Mouse (Mus musculus): ENCODE measurements around the gene Gak.

The Gak gene

GRCm38 (mm10) chr5:108629634-108630483 is at the start of gene Gak, which contains the start of gene Tmem175:
TSS of gene Gak (minus strand) at chr5:108629755.
TSS of gene Tmem175 (plus strand) at chr5:108629770.
- peak; percentile 87 for DNase-seq (ENCODE audit: low spot score)

- no peak for DNase-seq (ENCODE audit: low spot score)
Observed at GRCm38 (mm10) chr5:108678296-108678854, 48.8 kb upstream of the Gak start.

GRCm38 (mm10) chr5:108677605-108678295 is 48.2 kb upstream of the Gak start:
- DNase-seq (ENCODE audit: low spot score) = peak; percentile 77

- no peak for DNase-seq (ENCODE audit: low spot score)
Observed at GRCm38 (mm10) chr5:108676772-108677498, 47.4 kb upstream of the Gak start.

GRCm38 (mm10) chr5:108675251-108675816 is 45.8 kb upstream of the Gak start, which contains the start of gene Slc26a1:
TSS of gene Slc26a1 (minus strand) at chr5:108675569.
- no peak for DNase-seq (ENCODE audit: low spot score)

GRCm38 (mm10) chr5:108674624-108675023 is 45.1 kb upstream of the Gak start:
- DNase-seq (ENCODE audit: low spot score) = no peak

GRCm38 (mm10) chr5:108671757-108672156 is 42.2 kb upstream of the Gak start:
- DNase-seq (ENCODE audit: low spot score) = no peak

GRCm38 (mm10) chr5:108670785-108671184 is 41.2 kb upstream of the Gak start:
- no peak for DNase-seq (ENCODE audit: low spot score)

- no peak for DNase-seq (ENCODE audit: low spot score)
Observed at GRCm38 (mm10) chr5:108669986-108670385, 40.4 kb upstream of the Gak start.

GRCm38 (mm10) chr5:108668977-108669936 is 39.7 kb upstream of the Gak start, which contains the start of gene Dgkq:
TSS of gene Dgkq (minus strand) at chr5:108669672.
- DNase-seq (ENCODE audit: low spot score) = peak; percentile 89

GRCm38 (mm10) chr5:108668387-108668932 is 38.9 kb upstream of the Gak start:
- no peak for DNase-seq (ENCODE audit: low spot score)

GRCm38 (mm10) chr5:108667370-108667769 is 37.8 kb upstream of the Gak start:
- DNase-seq (ENCODE audit: low spot score) = no peak

GRCm38 (mm10) chr5:108665066-108665465 is 35.5 kb upstream of the Gak start:
- no peak for DNase-seq (ENCODE audit: low spot score)

GRCm38 (mm10) chr5:108662772-108663171 is 33.2 kb upstream of the Gak start:
- no peak for DNase-seq (ENCODE audit: low spot score)

GRCm38 (mm10) chr5:108660632-108661268 is 31.2 kb upstream of the Gak start:
- DNase-seq (ENCODE audit: low spot score) = peak; percentile 84

- no peak for DNase-seq (ENCODE audit: low spot score)
Observed at GRCm38 (mm10) chr5:108659698-108660631, 30.4 kb upstream of the Gak start, which contains the start of gene Idua. TSS of gene Idua (plus strand) at chr5:108660331.

- no peak for DNase-seq (ENCODE audit: low spot score)
Observed at GRCm38 (mm10) chr5:108658611-108659010, 29.1 kb upstream of the Gak start.

GRCm38 (mm10) chr5:108657406-108657805 is 27.9 kb upstream of the Gak start:
- no peak for DNase-seq (ENCODE audit: low spot score)
